Mouse (Mus musculus): ENCODE measurements at regions not wholly inside any gene's neighbourhood (a gene's known extent, or its start where the extent isn't known, plus 50 kb on each side); places are given as distances from the start of the nearest gene placed in this dataset.

DNA sequence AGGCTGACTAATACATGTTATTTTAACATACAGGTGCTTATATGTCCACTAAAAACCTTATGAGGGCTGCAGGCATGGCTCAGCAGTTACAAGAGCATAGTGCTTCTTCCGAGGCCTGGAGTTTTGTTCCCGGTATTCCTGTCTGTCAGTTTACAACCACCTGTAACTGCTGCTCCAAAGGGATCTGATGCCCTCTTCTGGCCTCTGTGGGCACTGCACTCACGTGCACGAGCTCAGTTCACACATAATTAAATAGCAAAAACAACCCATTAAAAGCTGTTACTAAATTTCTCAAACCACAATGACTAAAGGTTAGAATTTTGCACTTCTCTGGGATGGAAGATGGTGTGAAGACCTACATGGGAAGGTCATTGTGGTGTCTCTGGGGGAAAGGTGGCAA is 87.3 kb upstream of the Gas1 start:
- Histone ChIP-seq H3K27me3 (ENCODE audit: control insufficient read depth, insufficient read depth, low read length) (no peaks in the 10 kb centered on the region), H3K4me1 (ENCODE audit: control insufficient read depth, insufficient read depth, low read length) (no peaks in the 10 kb centered on the region; the same call in 1 of the 2 replicates), H3K4me3 (replicated peaks; ENCODE audit: insufficient read depth, low read depth, low read length) (no peak overlapping the region), H3K27ac (ENCODE audit: insufficient read depth, low read length) (no peak overlapping the region)
- no peak for DNase-seq
- TF ChIP-seq POLR2A (IDR thresholded peaks at IDR 0.05; ENCODE audit: borderline replicate concordance, insufficient read depth, low read length) (no peak), CTCF (IDR thresholded peaks at IDR 0.05; ENCODE audit: borderline replicate concordance, insufficient read depth, low read depth, low read length) (no peak)
- WGBS = 91% methylated on average over 4 of the region's 4 CpGs

DNA sequence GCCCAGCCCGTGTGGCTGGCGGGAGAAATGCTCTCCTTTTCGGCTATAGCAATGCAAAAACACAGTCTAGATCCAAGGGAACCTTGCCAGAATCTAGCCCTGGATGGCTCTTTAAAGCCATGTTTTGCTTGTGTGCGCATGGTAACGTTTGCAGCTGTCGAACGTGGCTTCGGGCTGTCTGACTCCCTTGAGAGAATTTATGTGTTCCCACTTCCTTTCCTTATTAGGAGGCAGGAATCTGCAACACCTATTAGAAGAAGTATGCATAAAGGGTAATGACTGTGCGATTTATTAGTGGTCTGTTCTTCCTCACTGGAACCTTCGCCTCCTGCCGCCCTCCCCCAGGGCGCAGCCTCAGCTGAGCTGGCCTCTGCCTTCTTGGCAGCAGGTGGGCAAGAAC is 90.4 kb upstream of the Gas1 start:
- no peak overlapping the region for H3K27ac ChIP-seq (ENCODE audit: insufficient read depth, low read length)
- TF ChIP-seq CTCF (IDR thresholded peaks at IDR 0.05; ENCODE audit: borderline replicate concordance, insufficient read depth, low read depth, low read length) (no peak), POLR2A (IDR thresholded peaks at IDR 0.05; ENCODE audit: borderline replicate concordance, insufficient read depth, low read length) (no peak)
- H3K4me3 ChIP-seq (replicated peaks; ENCODE audit: insufficient read depth, low read depth, low read length) = no peak overlapping the region
- no peak for DNase-seq
- 6% methylated on average over 12 of the region's 12 CpGs for WGBS
- no peaks in the 10 kb centered on the region; the same call in 1 of the 2 replicates for H3K4me1 ChIP-seq (ENCODE audit: control insufficient read depth, insufficient read depth, low read length)
- no peaks in the 10 kb centered on the region for H3K27me3 ChIP-seq (ENCODE audit: control insufficient read depth, insufficient read depth, low read length)

DNA sequence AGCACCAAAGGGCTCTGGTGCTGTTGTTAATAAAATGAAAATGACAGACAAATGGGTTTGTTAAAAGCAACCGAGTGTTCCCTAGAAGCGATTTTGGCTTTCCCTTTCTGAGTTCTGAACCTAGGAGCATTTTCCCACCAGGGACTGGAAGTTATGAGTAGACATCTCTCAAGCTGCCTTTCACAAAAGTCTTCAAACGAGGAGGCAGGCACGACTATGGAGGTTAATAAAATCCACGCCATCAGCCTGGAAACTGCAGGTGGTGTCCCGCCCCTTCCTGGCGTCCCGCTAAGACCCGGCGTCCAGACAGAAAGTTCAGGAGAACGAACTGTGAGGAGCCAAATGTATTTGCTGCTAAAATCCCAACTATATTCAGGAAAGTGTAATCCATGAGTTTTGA is 91.1 kb upstream of the Gas1 start:
- DNase-seq = no peak
- H3K27ac ChIP-seq (ENCODE audit: insufficient read depth, low read length) = no peak overlapping the region
- 63% methylated on average over 11 of the region's 11 CpGs for WGBS
- no peak overlapping the region for H3K4me3 ChIP-seq (replicated peaks; ENCODE audit: insufficient read depth, low read depth, low read length)
- no peaks in the 10 kb centered on the region; the same call in 1 of the 2 replicates for H3K4me1 ChIP-seq (ENCODE audit: control insufficient read depth, insufficient read depth, low read length)
- H3K27me3 ChIP-seq (ENCODE audit: control insufficient read depth, insufficient read depth, low read length) = no peaks in the 10 kb centered on the region
- TF ChIP-seq CTCF (IDR thresholded peaks at IDR 0.05; ENCODE audit: borderline replicate concordance, insufficient read depth, low read depth, low read length) (no peak), POLR2A (IDR thresholded peaks at IDR 0.05; ENCODE audit: borderline replicate concordance, insufficient read depth, low read length) (no peak)

DNA sequence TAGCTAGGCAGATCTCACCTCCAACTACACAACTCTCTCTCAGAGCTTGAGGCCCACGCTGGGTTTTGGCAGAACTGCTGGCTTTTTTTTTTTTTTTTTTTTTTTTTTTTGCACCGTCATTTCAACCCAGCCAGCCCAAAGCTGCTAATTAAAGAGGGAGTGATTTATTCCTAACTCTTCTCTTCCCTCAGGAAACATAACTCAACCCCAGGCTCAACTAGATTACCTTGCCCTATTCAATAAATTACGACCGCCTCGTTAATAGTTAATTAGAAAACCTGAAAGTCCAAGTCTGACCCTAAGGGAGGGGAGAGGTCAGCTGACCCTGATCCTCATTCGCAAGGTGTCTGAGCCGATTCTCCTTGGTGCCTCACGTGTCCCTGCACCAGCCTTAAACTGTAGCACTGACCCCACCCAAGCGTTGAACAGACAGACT is 92.3 kb upstream of the Gas1 start:
- H3K4me1 ChIP-seq (ENCODE audit: control insufficient read depth, insufficient read depth, low read length) = no peaks in the 10 kb centered on the region; the same call in 1 of the 2 replicates
- H3K27ac ChIP-seq (ENCODE audit: insufficient read depth, low read length) = no peak overlapping the region
- H3K4me3 ChIP-seq (replicated peaks; ENCODE audit: insufficient read depth, low read depth, low read length) = no peak overlapping the region
- TF ChIP-seq POLR2A (IDR thresholded peaks at IDR 0.05; ENCODE audit: borderline replicate concordance, insufficient read depth, low read length) (no peak), CTCF (IDR thresholded peaks at IDR 0.05; ENCODE audit: borderline replicate concordance, insufficient read depth, low read depth, low read length) (no peak)
- 74% methylated on average over 9 of the region's 9 CpGs for WGBS
- H3K27me3 ChIP-seq (ENCODE audit: control insufficient read depth, insufficient read depth, low read length) = no peaks in the 10 kb centered on the region
- no peak for DNase-seq

DNA sequence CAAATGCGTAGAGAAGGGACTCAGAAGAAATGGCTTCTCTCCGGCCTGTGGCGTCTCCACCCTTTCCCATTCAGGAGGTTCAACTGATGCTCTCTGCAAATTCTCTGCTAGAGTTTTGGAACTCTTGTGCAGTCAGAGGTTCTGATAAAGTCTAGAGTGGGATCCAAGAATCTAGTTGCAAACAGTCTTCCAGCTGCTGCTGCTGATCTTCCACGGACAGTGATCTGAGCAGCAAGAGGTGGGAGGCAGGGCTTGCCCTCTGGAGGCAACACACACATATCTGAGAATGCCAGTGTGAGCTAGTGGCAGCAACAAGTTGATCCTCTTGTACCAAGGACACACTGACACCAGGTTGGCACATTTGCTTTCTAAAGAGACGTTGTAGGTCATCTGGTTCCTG is 93.4 kb upstream of the Gas1 start:
- H3K4me1 ChIP-seq (ENCODE audit: control insufficient read depth, insufficient read depth, low read length) = no peaks in the 10 kb centered on the region; the same call in 1 of the 2 replicates
- H3K27ac ChIP-seq (ENCODE audit: insufficient read depth, low read length) = no peak overlapping the region
- H3K4me3 ChIP-seq (replicated peaks; ENCODE audit: insufficient read depth, low read depth, low read length) = no peak overlapping the region
- no peak for DNase-seq
- no peak for TF ChIP-seq CTCF (IDR thresholded peaks at IDR 0.05; ENCODE audit: borderline replicate concordance, insufficient read depth, low read depth, low read length)
- 88% methylated on average over 5 of the region's 5 CpGs for WGBS
- H3K27me3 ChIP-seq (ENCODE audit: control insufficient read depth, insufficient read depth, low read length) = no peaks in the 10 kb centered on the region

DNA sequence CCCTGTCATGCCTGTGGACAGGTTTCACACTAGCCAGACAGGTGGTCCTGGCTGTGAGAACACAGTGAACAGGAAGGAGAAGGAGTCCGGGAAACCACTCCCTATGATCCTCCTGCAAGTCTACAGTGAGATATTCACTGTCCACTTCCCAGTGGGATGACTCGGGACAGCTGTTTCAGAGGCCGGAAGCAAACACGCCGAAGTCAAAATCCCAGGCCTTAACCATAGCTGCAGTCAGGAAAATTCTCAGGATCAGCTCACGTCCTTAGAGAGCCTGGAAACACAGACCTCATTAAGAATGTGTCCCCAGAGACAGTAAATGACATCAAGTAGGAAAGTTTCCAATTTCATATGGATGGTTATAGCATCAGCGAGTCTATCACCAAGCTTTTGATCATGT is 96.2 kb upstream of the Gas1 start:
- no peak overlapping the region for H3K4me3 ChIP-seq (replicated peaks; ENCODE audit: insufficient read depth, low read depth, low read length)
- 78% methylated on average over 7 of the region's 7 CpGs for WGBS
- no peaks in the 10 kb centered on the region for H3K27me3 ChIP-seq (ENCODE audit: control insufficient read depth, insufficient read depth, low read length)
- TF ChIP-seq POLR2A (IDR thresholded peaks at IDR 0.05; ENCODE audit: borderline replicate concordance, insufficient read depth, low read length) = no peak
- TF ChIP-seq CTCF (IDR thresholded peaks at IDR 0.05; ENCODE audit: borderline replicate concordance, insufficient read depth, low read depth, low read length) = no peak
- no peak for DNase-seq
- H3K4me1 ChIP-seq (ENCODE audit: control insufficient read depth, insufficient read depth, low read length) = no peaks in the 10 kb centered on the region
- no peak overlapping the region for H3K27ac ChIP-seq (ENCODE audit: insufficient read depth, low read length)

DNA sequence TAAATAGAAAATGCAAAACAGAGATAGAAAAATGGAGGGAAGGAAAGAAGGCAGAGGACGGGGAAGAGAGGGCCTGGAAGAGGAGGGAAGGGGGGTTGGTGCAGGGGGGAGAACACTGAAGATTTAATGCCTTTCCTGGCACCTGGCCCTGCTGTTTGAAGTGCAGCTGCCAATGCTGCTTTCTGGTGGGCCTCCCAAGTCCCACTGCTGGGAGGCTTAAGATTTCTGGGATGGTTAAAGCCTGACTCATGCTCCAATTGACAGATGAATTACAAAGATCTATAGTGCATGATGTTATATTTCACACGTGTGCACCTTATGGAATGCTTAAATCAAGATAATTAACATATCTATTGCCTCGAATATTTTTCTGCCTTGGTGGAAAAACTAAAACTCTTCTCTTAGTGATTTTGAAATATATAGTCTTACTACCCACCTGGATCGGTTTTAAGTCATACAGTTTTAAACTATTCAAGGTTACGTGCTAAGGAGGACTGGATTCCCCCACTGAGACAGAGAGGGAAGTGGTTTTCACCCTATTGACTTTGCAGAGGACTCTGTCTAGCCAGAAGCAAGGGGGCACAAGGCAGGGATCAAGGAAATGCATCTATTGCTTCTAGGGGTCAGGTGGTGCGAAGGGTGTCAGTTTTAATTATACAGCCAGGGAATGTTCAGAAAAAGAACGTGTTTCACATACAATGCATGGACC is 105.5 kb upstream of the Gas1 start:
- Histone ChIP-seq H3K27ac (ENCODE audit: insufficient read depth, low read length) (no peak overlapping the region), H3K4me3 (replicated peaks; ENCODE audit: insufficient read depth, low read depth, low read length) (no peak overlapping the region), H3K27me3 (ENCODE audit: control insufficient read depth, insufficient read depth, low read length) (no peaks in the 10 kb centered on the region), H3K4me1 (ENCODE audit: control insufficient read depth, insufficient read depth, low read length) (no peaks in the 10 kb centered on the region)
- 45% methylated on average over 7 of the region's 7 CpGs for WGBS
- no peak for DNase-seq
- TF ChIP-seq POLR2A (IDR thresholded peaks at IDR 0.05; ENCODE audit: borderline replicate concordance, insufficient read depth, low read length) (no peak), CTCF (IDR thresholded peaks at IDR 0.05; ENCODE audit: borderline replicate concordance, insufficient read depth, low read depth, low read length) (no peak)

DNA sequence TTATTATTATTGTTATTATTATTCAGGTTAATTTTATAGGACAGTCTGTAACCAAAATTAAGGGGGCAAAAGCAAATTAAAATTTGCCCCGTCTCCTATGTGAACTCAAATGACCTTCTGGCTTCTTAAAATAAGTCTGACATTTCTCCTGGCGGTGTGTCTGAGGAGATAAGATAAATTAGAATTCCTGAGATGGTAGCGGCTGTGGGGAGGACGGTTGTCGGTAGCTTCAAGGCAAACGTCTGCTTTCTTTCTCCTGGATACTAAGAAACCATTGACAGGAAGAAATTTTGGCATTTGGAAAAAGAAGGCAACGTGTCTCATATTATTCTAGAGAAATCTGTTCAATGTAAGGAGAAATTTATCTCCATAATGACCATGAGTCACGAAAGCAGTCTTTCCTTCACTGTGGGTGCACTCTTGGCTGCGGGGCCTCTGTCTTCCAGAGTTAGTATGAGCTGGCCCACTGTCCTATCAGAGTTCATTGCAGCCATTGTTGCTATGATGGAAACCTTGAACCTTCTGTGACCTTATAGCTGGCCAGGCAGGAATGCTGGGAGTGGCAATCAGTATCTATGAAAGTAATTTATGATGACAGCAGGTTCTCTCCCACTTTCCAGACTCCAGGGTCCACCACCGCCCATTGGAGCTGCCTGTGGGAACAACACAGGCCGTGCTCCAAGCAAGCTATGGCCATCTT is 109.5 kb upstream of the Gas1 start:
- Histone ChIP-seq H3K4me3 (replicated peaks; ENCODE audit: insufficient read depth, low read depth, low read length) (no peak overlapping the region), H3K27ac (ENCODE audit: insufficient read depth, low read length) (no peak overlapping the region), H3K4me1 (ENCODE audit: control insufficient read depth, insufficient read depth, low read length) (no peaks in the 10 kb centered on the region), H3K27me3 (ENCODE audit: control insufficient read depth, insufficient read depth, low read length) (no peaks in the 10 kb centered on the region)
- no peak for TF ChIP-seq POLR2A (IDR thresholded peaks at IDR 0.05; ENCODE audit: borderline replicate concordance, insufficient read depth, low read length)
- TF ChIP-seq CTCF (IDR thresholded peaks at IDR 0.05; ENCODE audit: borderline replicate concordance, insufficient read depth, low read depth, low read length) = no peak
- no peak for DNase-seq
- WGBS = 85% methylated on average over 11 of the region's 11 CpGs

Data from cerebellum, adult 2 months (tissue).